Mouse (Mus musculus) retina, adult 2 months (tissue): ENCODE results near the gene Tagap1.
"Not testable (repeated sequence)": the region's sequence is repeated elsewhere in the genome, so short reads cannot be mapped to it uniquely, and the experiment has no call there.

Source experiments
- DNase-seq: peaks from one replicate; pipeline ENCODE4 v3.0.0-alpha.2; 2012; ENCODE audit warnings: low read depth, low spot score

The Tagap1 gene

GRCm38 (mm10) chr17:6962339-6962738, 1.4 kb upstream of the Tagap1 start:
- not testable (repeated sequence) for DNase-seq

- not testable (repeated sequence) for DNase-seq
Observed at GRCm38 (mm10) chr17:6961181-6962000, 435 bp upstream of the Tagap1 start.

GRCm38 (mm10) chr17:6960349-6960748, 607 bp downstream of the Tagap1 start:
- DNase-seq: not testable (repeated sequence)

GRCm38 (mm10) chr17:6959543-6960259, 1.3 kb downstream of the Tagap1 start:
- not testable (repeated sequence) for DNase-seq

- not testable (repeated sequence) for DNase-seq
Observed at GRCm38 (mm10) chr17:6958881-6959280, 2.1 kb downstream of the Tagap1 start.

- not testable (repeated sequence) for DNase-seq
Observed at GRCm38 (mm10) chr17:6948769-6949228, 12.2 kb downstream of the Tagap1 start.

- DNase-seq: not testable (repeated sequence)
Observed at GRCm38 (mm10) chr17:6947984-6948768, 12.8 kb downstream of the Tagap1 start, which contains the start of gene Rsph3b. Gene Rsph3b (minus strand): TSS chr17:6948682.

- DNase-seq: not testable (repeated sequence)
Observed at GRCm38 (mm10) chr17:6947637-6947983, 13.3 kb downstream of the Tagap1 start.

- DNase-seq: not testable (repeated sequence)
Observed at GRCm38 (mm10) chr17:6942560-6942959, 18.4 kb downstream of the Tagap1 start.

- DNase-seq: not testable (repeated sequence)
Observed at GRCm38 (mm10) chr17:6931625-6932024, 29.3 kb downstream of the Tagap1 start.

- not testable (repeated sequence) for DNase-seq
Observed at GRCm38 (mm10) chr17:6920351-6920894, 40.5 kb downstream of the Tagap1 start.

GRCm38 (mm10) chr17:6919388-6919787, 41.6 kb downstream of the Tagap1 start:
- DNase-seq: not testable (repeated sequence)

GRCm38 (mm10) chr17:6915282-6915681, 45.7 kb downstream of the Tagap1 start:
- DNase-seq: not testable (repeated sequence)

GRCm38 (mm10) chr17:6914066-6914465, 46.9 kb downstream of the Tagap1 start:
- not testable (repeated sequence) for DNase-seq
